Mouse (Mus musculus) right cerebral cortex, postnatal 14 days (tissue): ENCODE measurements at regions not wholly inside any gene's neighbourhood (a gene's known extent, or its start where the extent isn't known, plus 50 kb on each side); places are given as distances from the start of the nearest gene placed in this dataset.

Experiments
- DNase-seq: peaks from one replicate; pipeline ENCODE4 v3.0.0; 2022

GRCm38 (mm10) chr9:41273839-41274271 lies 112.4 kb upstream of the Ubash3b start:
- no peak for DNase-seq

DNA sequence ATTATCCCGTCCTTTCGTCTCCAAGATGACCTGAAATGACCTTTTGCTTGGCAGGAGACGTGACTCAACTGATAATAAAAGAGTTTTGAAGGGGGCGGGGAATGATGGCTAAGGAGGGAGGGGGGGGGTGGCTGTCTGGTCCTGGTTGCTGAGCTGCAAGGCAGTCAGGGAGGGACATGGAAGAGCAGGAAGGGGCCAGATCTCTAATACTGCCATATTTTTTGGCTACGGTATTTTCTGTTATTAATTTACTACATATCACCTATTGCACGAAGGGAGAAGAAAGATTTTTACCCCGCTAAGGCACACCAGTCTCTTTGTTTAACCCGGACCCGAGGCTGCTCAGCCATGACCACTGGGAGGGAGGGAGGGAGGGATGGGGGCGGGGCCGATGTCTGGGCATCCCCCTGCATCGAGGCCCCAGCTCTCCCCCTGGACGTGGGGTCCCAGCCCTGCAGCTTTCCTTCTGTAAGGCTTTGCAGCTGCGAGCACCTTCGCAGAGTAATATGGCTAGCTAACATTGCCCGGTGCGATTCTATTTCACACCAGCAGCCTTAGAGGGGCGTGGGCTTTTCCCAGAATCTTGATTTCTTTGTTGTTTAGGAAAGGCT lies 111.8 kb upstream of the Ubash3b start:
- DNase-seq: no peak

GRCm38 (mm10) chr9:41272596-41272995 lies 111.1 kb upstream of the Ubash3b start:
- no peak for DNase-seq

DNA sequence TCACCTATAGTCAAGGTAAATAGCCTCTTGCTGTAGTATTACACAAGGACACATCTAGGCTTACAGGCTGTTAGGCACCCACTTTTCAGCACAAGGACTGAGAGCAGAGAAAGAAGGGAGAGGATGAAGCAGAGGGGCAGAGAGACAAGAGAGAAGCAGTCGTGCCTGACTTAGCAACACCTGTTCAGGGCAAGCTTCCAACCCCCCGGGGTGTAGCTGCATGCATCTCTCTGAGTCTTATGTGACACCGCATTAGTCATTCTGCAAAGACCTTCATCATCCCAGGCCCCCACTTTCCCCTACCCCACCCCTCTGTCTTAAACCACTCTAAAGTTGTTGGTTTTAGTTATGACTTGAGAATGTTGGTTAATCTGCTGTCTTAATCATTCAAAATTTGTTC lies 106.6 kb upstream of the Ubash3b start:
- DNase-seq: no peak

DNA sequence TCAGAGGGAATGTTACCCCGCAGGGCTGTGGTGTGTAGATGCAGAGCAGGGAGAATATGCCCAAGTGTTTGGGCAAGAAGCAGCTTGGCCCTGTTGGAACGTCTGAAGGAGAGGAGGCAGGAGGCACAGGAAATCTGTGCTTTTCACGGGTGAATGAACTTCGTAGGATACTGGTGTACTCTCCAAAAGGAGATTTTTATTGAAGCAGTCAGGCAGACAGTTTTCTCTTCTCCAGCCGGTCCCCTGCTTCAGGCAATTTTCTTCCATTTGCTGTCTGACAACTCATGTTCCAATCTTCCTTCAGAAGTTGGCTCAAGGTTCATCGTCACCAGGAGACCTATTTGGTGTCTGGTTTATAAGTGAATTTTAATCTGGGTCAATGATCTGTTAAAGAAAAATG lies 103.0 kb upstream of the Ubash3b start:
- no peak for DNase-seq

DNA sequence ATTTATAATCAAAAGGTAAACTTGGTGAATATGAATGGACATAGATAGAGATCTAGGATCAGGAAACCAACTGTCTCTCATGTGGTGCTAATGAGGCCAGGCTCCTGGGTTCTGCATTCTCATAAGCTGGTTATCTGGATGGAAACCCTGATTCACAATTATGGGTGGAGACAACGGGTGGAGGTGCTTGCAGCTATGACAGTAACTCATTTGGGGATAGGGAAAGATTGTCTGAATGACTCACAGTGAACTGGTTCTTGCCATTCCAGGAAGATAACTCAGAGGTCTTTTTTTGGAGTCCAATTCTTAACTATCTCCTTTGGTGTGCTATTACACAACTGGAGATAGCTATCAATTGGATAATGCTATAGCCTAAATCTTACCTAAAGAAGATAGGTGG lies 95.7 kb upstream of the Ubash3b start:
- no peak for DNase-seq

DNA sequence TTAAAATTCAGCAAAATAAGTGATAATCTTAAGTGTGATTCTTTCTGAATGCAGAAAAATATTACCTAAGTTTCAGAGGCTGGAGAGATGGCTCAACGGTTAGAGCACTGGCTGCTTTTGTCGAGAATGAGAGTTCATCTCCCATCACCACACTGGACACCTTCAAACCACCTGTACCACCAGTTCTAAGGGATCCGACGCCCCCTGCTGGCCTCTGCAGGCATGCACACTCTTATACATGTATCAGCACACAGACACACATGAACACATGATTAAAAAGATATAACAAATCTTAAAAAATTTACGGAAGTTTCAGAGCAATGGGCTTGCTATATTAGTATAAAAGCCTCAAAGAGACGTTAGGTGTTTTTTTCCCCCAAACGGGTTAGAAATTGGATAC lies 80.9 kb upstream of the Ubash3b start:
- DNase-seq: no peak

GRCm38 (mm10) chr9:41239097-41239451 lies 77.6 kb upstream of the Ubash3b start:
- DNase-seq: no peak

- DNase-seq: no peak
Observed at GRCm38 (mm10) chr9:41238395-41239096, 77.0 kb upstream of the Ubash3b start.

- no peak for DNase-seq
Observed at GRCm38 (mm10) chr9:41237265-41237664, 75.8 kb upstream of the Ubash3b start.

DNA sequence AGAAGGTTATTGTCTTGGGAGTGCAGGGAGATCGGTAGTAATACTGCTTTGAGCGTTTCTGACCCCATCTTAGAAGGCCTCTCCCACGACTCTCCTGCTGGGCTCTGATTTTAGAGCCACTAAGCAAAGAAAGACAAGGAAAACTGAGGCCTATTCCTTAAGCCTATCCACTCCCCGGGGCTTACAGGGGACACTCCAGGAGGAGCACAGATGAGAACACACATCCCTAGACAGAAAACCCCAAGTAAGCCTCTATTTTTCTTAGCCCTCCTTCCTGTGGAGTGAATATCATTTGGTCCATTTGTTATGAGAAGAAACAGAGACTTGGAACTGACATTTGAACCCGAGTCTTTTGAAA lies 67.7 kb upstream of the Ubash3b start:
- no peak for DNase-seq

GRCm38 (mm10) chr9:41228425-41229224 lies 67.1 kb upstream of the Ubash3b start:
- peak; percentile 81 for DNase-seq

DNA sequence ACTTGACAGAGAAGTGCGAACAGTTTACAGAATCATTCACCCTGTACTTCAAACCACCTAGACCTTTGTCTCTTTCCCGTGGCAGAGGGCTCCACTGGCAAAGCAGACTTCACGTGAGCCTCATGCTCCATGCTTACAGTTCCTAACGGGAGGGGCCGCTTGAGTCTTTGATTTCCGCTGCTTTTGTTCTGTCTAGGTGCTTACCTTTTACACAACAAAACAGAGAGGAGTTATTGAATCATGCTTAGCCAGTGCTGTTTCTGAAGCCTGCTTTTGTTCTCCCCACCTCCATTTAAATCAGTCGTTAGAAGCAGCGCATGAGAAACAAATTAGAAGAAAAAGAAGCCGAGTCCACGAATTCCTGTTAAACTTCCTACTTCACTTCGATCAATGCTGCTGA lies 61.9 kb upstream of the Ubash3b start:
- DNase-seq: no peak

DNA sequence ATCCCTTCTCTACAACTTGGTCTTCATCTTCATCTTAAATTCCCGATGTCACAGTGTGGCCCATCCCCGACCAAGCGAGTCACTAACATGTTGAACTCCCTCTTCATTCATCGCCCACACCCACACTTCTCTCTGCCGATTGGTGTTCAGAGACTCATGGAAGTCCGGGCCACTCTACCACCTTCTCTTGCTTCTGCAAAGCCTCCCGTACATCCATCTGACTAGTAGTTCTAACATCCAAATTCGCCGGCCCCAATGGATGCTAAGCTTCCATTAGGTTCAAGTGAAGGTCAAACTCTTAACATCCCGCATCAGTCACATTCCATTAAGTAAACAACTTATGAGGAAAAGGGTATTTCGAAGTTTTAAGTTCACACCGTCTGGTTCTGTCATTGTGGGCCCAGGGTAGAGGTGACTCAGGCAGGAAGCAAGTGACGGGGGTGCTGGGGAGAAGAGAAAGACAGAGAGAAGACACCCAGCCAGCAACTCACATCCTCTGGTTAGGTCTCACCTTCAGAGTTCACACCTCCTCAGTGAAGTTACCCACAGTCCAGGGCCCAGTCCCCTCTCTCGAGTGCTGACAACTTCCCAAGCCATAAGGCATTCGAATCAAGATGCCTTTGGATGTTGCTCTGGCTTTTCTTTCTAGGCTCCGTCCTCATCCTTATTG lies 61.0 kb upstream of the Ubash3b start:
- DNase-seq: no peak

GRCm38 (mm10) chr9:41221110-41221790 lies 59.8 kb upstream of the Ubash3b start:
- DNase-seq: no peak

GRCm38 (mm10) chr9:41220105-41220669 lies 58.7 kb upstream of the Ubash3b start:
- DNase-seq: no peak

DNA sequence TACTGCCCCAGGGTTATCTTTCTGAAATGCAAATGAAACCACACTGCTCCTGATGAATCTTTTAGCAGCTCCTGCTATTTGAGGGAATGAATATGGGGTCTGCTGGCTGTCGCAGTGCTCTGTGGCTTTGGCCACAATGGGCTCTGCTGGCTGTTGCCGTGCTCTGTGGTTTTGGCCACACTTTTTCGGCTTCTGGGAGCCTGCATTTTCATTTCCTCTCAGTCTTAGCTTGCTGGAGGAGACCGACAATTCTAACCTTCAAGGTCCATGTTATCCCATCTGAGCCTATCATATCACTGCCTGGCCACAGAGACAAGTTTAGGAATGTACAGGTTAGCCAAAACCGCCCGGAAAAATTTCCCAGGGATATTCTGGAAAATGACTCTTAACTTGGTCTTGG lies 57.2 kb upstream of the Ubash3b start:
- DNase-seq: no peak

DNA sequence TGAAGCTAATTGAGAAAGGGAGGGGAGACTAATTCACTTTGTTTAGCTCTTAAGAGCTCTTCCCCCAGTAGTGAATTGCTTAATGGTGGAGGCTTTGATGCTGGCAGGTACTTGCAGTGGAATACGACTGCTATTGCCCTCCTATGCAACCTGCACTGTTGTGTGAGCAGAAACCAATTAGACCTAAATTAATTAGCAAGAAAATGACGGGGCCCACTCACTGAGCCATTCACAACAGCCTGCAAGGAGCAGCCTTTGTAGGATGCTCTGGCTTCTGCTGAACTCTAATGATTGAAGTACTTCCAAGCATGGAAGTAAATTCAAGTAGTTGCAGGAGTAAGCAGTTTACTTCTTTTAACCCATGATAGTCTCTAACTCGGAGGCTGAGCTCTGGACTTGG lies 54.8 kb upstream of the Ubash3b start:
- no peak for DNase-seq

DNA sequence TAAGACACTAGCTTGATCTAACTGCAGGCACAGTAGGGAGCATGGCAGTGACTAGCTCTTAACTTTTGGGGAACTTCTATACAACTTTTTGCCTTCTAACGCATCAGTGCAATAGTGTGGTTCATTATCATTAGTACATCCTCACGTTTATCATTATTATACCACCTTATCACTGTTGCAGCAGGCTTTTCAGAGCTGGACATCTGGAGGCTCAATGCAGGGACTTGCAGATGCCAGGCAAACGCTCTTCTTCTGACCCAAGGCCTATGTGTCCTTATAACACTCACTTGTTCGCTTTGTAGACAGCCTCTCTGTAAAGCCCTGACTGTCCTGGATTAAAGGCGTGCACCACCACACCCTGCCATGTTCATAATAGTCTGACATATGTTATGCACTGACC lies 53.5 kb upstream of the Ubash3b start:
- no peak for DNase-seq

DNA sequence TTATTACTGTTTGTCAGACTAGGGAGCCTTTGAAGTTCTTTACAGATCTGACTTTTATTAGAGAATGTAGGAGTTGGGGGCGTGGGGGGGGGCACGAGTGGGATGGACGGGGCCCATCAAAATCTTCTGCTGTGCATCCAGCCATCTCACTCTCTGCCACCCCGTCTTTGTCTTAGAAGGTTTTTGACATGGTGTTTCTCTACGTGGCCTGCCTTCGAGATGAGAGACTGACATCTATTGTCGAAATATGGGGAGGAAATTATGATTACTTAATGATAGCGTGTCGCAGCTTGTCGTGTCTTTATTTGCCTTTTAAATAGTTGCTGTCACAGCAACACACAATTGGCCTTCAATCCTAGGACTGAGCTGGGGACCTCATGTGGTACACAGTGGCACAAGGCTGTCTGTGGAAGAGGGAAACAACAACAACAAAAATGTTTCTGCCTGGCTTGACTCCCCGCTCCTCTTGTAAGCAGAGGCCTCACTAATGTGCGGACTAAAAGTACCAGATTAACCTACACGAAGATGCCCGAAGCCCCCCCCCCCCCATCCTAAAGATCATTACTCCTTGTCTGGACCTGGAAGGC lies 51.5 kb upstream of the Ubash3b start:
- no peak for DNase-seq

- no peak for DNase-seq
Observed at GRCm38 (mm10) chr9:41212303-41212901, 50.9 kb upstream of the Ubash3b start.

DNA sequence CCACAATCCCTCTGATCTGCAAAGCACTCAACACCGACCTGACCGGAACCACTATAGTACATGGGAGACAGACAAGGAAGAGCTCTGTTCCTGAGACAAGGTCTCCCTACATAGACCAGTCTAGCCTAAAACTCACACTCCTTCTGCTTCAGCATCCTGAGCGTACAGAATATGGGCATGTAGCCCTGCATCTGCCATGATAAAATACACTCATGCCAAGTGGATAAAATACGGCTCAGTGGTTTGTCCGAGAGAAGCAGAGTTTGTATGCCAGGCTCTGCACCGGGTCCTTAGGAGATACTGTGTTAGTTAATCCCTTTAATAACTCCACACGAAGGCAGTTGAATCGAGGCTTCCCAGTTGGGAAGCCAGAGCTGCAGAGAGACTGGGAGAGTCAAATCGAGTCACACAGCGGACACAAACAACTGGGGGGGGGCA lies 50.4 kb upstream of the Ubash3b start:
- DNase-seq: no peak
